In the genomic region with DNA sequence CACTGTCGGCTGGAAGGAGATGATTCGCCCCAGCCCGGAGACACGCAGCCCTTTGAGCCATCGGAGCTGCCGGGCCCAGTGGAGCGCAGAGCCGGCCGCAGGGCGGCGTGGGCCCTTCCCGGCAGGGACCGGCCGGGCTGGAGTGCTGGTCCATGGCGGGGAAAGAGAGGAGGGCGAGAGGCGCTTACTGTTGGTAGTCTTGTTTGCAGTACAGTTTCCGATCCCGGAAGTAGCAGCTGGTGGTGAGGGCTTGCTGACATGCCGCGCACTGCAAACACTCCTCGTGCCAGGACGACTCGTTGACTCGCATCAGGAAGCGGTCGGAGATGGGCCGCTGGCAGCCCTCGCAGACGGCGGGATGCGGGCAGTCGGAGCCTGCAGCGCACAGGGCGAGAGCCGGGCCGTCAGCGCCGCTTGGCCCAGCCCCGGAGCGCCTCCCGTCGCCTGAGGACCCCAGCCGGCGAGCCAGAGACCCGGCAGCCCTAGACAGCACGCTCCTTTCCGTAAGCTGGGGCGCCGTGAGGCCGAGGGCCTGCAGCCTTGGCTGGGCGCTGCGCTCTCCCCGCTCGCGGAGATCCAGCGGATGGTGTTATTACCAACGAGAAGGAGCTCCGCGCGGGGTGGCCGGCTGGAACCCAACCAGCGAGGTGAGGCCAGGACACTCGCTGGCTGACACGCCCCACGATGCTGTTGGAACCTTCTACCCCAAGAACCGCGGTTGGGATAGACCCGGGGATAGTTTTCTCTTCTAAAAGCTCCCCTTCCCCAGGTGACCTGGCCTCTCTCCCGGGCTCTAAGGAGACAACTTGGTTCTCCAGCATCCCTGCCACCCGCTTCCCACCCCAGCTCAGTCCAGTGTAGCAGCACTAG, we compare ENCODE assay signal across 8 mouse cellular contexts. TPM values are rescaled to one million over a fixed set of nuclear protein-coding genes. Genes with fewer than 3 reads are reported as not detected.
DNase-seq lines count a peak whose midpoint lies in the region; ATAC-seq and TF ChIP-seq lines count a peak whose summit lies in the region.

No protein-coding gene starts in this region.

- no peak overlapping the region for H3K4me3 ChIP-seq in kidney, adult 2 months (ENCODE audit: insufficient read depth, low read depth, low read length)
- peak overlapping the region; percentile 15 for H3K4me3 ChIP-seq in forebrain, embryonic 14.5 days (ENCODE audit: low read depth, low read length)
- H3K4me3 ChIP-seq in midbrain, embryonic 13.5 days (replicated peaks) = peak overlapping the region; percentile 41

- TF ChIP-seq POLR2A in kidney, adult 2 months (IDR thresholded peaks at IDR 0.05; ENCODE audit: low read depth, low read length) = no peak

- H3K9me3 ChIP-seq in forebrain, embryonic 14.5 days (replicated peaks; ENCODE audit: control insufficient read depth, low read length) = no peaks in the 10 kb centered on the region
- no peaks in the 10 kb centered on the region for H3K9me3 ChIP-seq in midbrain, embryonic 13.5 days

- no peak overlapping the region for H3K9ac ChIP-seq in forebrain, embryonic 14.5 days (ENCODE audit: low read length)
- H3K9ac ChIP-seq in midbrain, embryonic 13.5 days (replicated peaks) = peak overlapping the region; percentile 62

- no peaks in the 10 kb centered on the region for H3K4me1 ChIP-seq in kidney, adult 2 months (ENCODE audit: control insufficient read depth, insufficient read depth, low read length)
- H3K4me1 ChIP-seq in forebrain, embryonic 14.5 days (ENCODE audit: control insufficient read depth, insufficient read depth, low read length) = peaks cover 5% of the 10 kb centered on the region; the same call in 1 of the 2 replicates
- H3K4me1 ChIP-seq in midbrain, embryonic 13.5 days (replicated peaks) = peaks cover 28% of the 10 kb centered on the region

- peaks cover 16% of the 10 kb centered on the region for H3K27me3 ChIP-seq in kidney, adult 2 months (replicated peaks; ENCODE audit: control insufficient read depth, insufficient read depth, low read length)
- H3K27me3 ChIP-seq in forebrain, embryonic 14.5 days (replicated peaks; ENCODE audit: control insufficient read depth, insufficient read depth, low read length) = peaks cover 94% of the 10 kb centered on the region
- H3K27me3 ChIP-seq in midbrain, embryonic 13.5 days = peaks cover 98% of the 10 kb centered on the region

- H3K4me2 ChIP-seq in forebrain, embryonic 14.5 days (ENCODE audit: low read length) = peak overlapping the region; percentile 38
- H3K4me2 ChIP-seq in midbrain, embryonic 13.5 days (replicated peaks) = peak overlapping the region; percentile 46

- DNase-seq in kidney, adult 2 months = peak; percentile 15
- no peak for DNase-seq in kidney, adult 9 months
- DNase-seq in forebrain, embryonic 14.5 days (ENCODE audit: low spot score) = peak; percentile 57
- peak; percentile 36 for DNase-seq in kidney, postnatal 14 days
- no peak for DNase-seq in layer of hippocampus, adult 8-10 months (ENCODE audit: low spot score in 2 of 2)

- WGBS in kidney, adult 2 months = 2% methylated on average over 71 of the region's 71 CpGs
- WGBS in forebrain, embryonic 14.5 days = under 1% methylated on average over 71 of the region's 71 CpGs
- WGBS in midbrain, embryonic 13.5 days = under 1% methylated on average over 70 of the region's 71 CpGs

- ATAC-seq in forebrain, embryonic 14.5 days = peak; percentile 33; the same call in 1 of the 2 replicates
- peak; percentile 48 for ATAC-seq in midbrain, embryonic 13.5 days
- no peak for ATAC-seq in inflammation-experienced regulatory T-cells, adult 6 months
- ATAC-seq in megakaryocyte-erythroid progenitor cell, adult 5-6 weeks (replicated peaks; ENCODE audit: low FRiP score, low TSS enrichment, poor library complexity, severe bottlenecking) = no peak

- no peaks in the 10 kb centered on the region for H3K36me3 ChIP-seq in kidney, adult 2 months (ENCODE audit: control insufficient read depth, insufficient read depth, low read length)
- H3K36me3 ChIP-seq in forebrain, embryonic 14.5 days (ENCODE audit: control insufficient read depth, insufficient read depth, low read length) = no peaks in the 10 kb centered on the region
- no peaks in the 10 kb centered on the region for H3K36me3 ChIP-seq in midbrain, embryonic 13.5 days

- no peak overlapping the region for H3K27ac ChIP-seq in kidney, adult 2 months (ENCODE audit: insufficient read depth, low read depth, low read length)
- no peak overlapping the region for H3K27ac ChIP-seq in forebrain, embryonic 14.5 days (ENCODE audit: low read depth, low read length)
- peak overlapping the region; percentile 67 for H3K27ac ChIP-seq in midbrain, embryonic 13.5 days

- TF ChIP-seq CTCF in kidney, adult 2 months (conservative IDR thresholded peaks at IDR 0.05; ENCODE audit: insufficient read depth, insufficient read length, low read depth, low read length) = no peak

RNA-seq across cellular contexts. Expression of gene Lmx1b, which starts 0.8 kb away (rescaled TPM):
- 2.9 and 3.7 TPM in 2 replicates for polyA plus RNA-seq in kidney, adult 2 months (2012; rRNA removed)
- polyA plus RNA-seq in forebrain, embryonic 14.5 days (2014; fragmentation: Nextera tagmentation; extraction: Ambion mirVana) = 0.34 and 0.40 TPM in 2 replicates
- polyA plus RNA-seq in midbrain, embryonic 13.5 days (2015; fragmentation: Nextera tagmentation; extraction: Ambion mirVana) = 2.5 and 2.7 TPM in 2 replicates
- not detected for polyA plus RNA-seq in inflammation-experienced regulatory T-cells, adult 6 months (2017; shearing (Covaris generic))
- total RNA-seq in layer of hippocampus, adult 8-10 months (2022) = under 1 TPM in 2 of 4 experiments, not detected in 2; 0.08 to 0.55 TPM
- total RNA-seq in megakaryocyte-erythroid progenitor cell, adult 5-6 weeks (2014; fragmentation: Nextera tagmentation) = not detected in 2 replicates
- total RNA-seq in megakaryocyte-erythroid progenitor cell, adult 5-6 weeks (2017) = not detected in 2 replicates

Comparison
In these comparisons a context has a peak if more than half of its experiments do, and no peak if none do; other contexts are left out.
1. DNase-seq: peak in kidney, adult 2 months (single experiment), forebrain, embryonic 14.5 days (single experiment) and kidney, postnatal 14 days (single experiment); none in kidney, adult 9 months (single experiment) and layer of hippocampus, adult 8-10 months (0 of 2).
2. ATAC-seq: peak in forebrain, embryonic 14.5 days (single experiment) and midbrain, embryonic 13.5 days (single experiment); none in inflammation-experienced regulatory T-cells, adult 6 months (single experiment) and megakaryocyte-erythroid progenitor cell, adult 5-6 weeks (single experiment).